Mouse (Mus musculus) heart, adult 2 months (tissue): ENCODE data around the gene Themis2.

ENCODE experiments used
- CTCF ChIP-seq: fragments of 200-600 bp; IDR thresholded peaks from 2 replicates; pipeline ENCODE4 v1.8.1; 2022; ENCODE audit warnings: antibody characterized with exemption, mild to moderate bottlenecking, moderate library complexity
- EP300 ChIP-seq: fragments of 200-500 bp; IDR thresholded peaks from 2 replicates; pipeline ENCODE4 v1.6.1; 2011; ENCODE audit warnings: low read depth, low read length, control low read depth; ENCODE audit not compliant: insufficient read depth

- no peak for TF ChIP-seq EP300
- TF ChIP-seq CTCF: no peak; the same call in 1 of the 2 replicates
These were observed 63.0 kb downstream of the Themis2 start for GRCm38 (mm10) chr4:132733071-132733770.
